Mouse (Mus musculus) lung, embryonic 14.5 days (tissue): Measurements from ENCODE around the gene Mdga1. TPM values are rescaled to one million over a fixed set of nuclear protein-coding genes. Genes with fewer than 3 reads are reported as not detected.
A peak's percentile ranks its signal among the peaks of the same experiment; 100 is the strongest.

Experiments used
- ATAC-seq: fragments of 200-750 bp; cut with Nextera tagmentation; 2 replicates; pipeline ENCODE4 v1.8.0; 2017; ENCODE audit warnings: mild to moderate bottlenecking, moderate TSS enrichment, moderate library complexity; ENCODE audit not compliant: insufficient read depth
- DNase-seq: peaks from one replicate; pipeline ENCODE4 v3.0.0-alpha.2; 2015
- H3K27ac ChIP-seq: fragments of 300-500 bp; sonication (generic); 2 replicates; pipeline ENCODE4 v1.5.1; 2014; ENCODE audit warnings: low read depth, mild to moderate bottlenecking, moderate library complexity
- H3K27me3 ChIP-seq: fragments of 300-500 bp; sonication (generic); 2 replicates; pipeline ENCODE4 v1.6.1; 2014; ENCODE audit warnings: low read length, control low read depth; ENCODE audit not compliant: insufficient read depth
- H3K36me3 ChIP-seq: fragments of 300-500 bp; sonication (generic); 2 replicates; pipeline ENCODE4 v1.6.1; 2014; ENCODE audit warnings: control low read depth; ENCODE audit not compliant: insufficient read depth
- H3K4me1 ChIP-seq: fragments of 300-500 bp; sonication (generic); 2 replicates; pipeline ENCODE4 v1.6.1; 2014; ENCODE audit warnings: antibody characterized with exemption, control low read depth; ENCODE audit not compliant: insufficient read depth
- H3K4me2 ChIP-seq: fragments of 300-500 bp; sonication (generic); 2 replicates; pipeline ENCODE4 v1.6.1; 2014; ENCODE audit warnings: mild to moderate bottlenecking
- H3K4me3 ChIP-seq: fragments of 300-500 bp; sonication (generic); 2 replicates; pipeline ENCODE4 v1.5.1; 2014; ENCODE audit warnings: low read depth, low read length
- H3K9ac ChIP-seq: fragments of 300-500 bp; sonication (generic); 2 replicates; pipeline ENCODE4 v1.6.1; 2014
- H3K9me3 ChIP-seq: fragments of 300-500 bp; sonication (generic); 2 replicates; pipeline ENCODE4 v1.6.1; 2016; ENCODE audit warnings: low read depth, low read length, control low read depth
- CTCF ChIP-seq: IDR thresholded peaks from 2 replicates; pipeline ENCODE4 v1.5.1; 2016; ENCODE audit warnings: antibody characterized with exemption, low read depth
- WGBS: fragments of 180-500 bp; shearing (Covaris S2); extraction: QIAGEN DNeasy Blood & Tissue Kit; methylation state at CpG from one replicate; pipeline ENCODE4 v1.1.7; 2014; 5-methylcytosine and 5-hydroxymethylcytosine counted together
- polyA plus RNA-seq: library from polyadenylated mRNA; unstranded; fragments of >200 nt; fragmentation: Nextera tagmentation; extraction: Ambion mirVana; gene quantifications from 2 replicates; pipeline ENCODE4 v1.2.1, GENCODE M21; 2014

Gene Mdga1
- polyA plus RNA-seq, 1 experiment from 2014 or later = 8.9 TPM

- Histone ChIP-seq H3K4me3 (no peak overlapping the region), H3K9ac (no peak overlapping the region), H3K27me3 (peaks cover 19% of the 10 kb centered on the region), H3K36me3 (no peaks in the 10 kb centered on the region), H3K4me1 (no peaks in the 10 kb centered on the region), H3K27ac (no peak overlapping the region), H3K4me2 (no peak overlapping the region), H3K9me3 (no peaks in the 10 kb centered on the region)
- ATAC-seq (no peak), DNase-seq (no peak)
- TF ChIP-seq CTCF = no peak
- WGBS = 91% methylated on average over 5 of the region's 5 CpGs
Measured at GRCm38 (mm10) chr17:29894965-29895364, 74.9 kb downstream of the Mdga1 start.

DNA sequence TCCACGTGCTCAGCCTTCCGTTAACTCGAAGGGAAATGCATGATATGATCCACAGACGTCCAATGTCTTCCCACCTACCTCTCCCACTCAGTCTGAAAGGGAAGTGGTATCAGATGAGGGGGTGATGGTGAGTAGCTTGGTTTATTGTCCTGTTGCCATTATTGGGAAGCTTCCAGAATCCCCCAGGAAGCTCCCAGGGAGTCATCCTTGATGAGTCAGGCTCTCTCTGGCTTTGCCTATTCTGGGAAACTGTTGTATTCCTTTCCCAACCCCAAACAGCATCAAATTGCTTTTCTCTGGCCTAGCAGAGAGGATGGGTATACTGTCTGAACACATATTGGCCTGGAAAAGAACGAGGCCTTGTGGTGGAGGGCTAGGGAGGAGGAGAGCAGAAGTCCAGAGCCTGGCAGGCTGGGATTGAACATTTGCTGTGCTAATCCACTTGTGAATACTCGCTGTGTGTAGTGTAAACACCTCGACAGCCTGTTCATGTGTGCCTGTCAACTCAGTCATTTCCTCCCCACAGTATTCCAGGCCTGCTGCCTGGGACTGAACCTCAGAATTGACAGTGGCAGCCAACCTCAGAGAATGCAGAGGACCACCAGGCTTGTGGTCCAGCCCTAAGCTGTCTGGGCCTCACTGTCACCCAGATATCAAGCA lies 79.3 kb downstream of the Mdga1 start:
- DNase-seq (no peak), ATAC-seq (no peak)
- H3K9ac ChIP-seq = no peak overlapping the region
- no peak overlapping the region for H3K4me3 ChIP-seq
- no peak for TF ChIP-seq CTCF
- H3K4me2 ChIP-seq = no peak overlapping the region
- H3K4me1 ChIP-seq = peaks cover 9% of the 10 kb centered on the region; the same call in 1 of the 2 replicates
- no peaks in the 10 kb centered on the region for H3K9me3 ChIP-seq
- peaks cover 56% of the 10 kb centered on the region for H3K27me3 ChIP-seq
- no peaks in the 10 kb centered on the region for H3K36me3 ChIP-seq
- H3K27ac ChIP-seq = no peak overlapping the region
- WGBS = 48% methylated on average over 7 of the region's 7 CpGs

GRCm38 (mm10) chr17:29888981-29889980 lies 80.6 kb downstream of the Mdga1 start:
- peak overlapping the region; percentile 55 for H3K9ac ChIP-seq
- no peaks in the 10 kb centered on the region for H3K36me3 ChIP-seq
- WGBS = under 1% methylated on average over 66 of the region's 67 CpGs
- H3K4me3 ChIP-seq = peak overlapping the region; percentile 65
- no peaks in the 10 kb centered on the region for H3K9me3 ChIP-seq
- peaks cover 68% of the 10 kb centered on the region for H3K27me3 ChIP-seq
- 0 out of 2 replicates have a peak, but pooled peaks have one; percentile 3 for TF ChIP-seq CTCF
- DNase-seq (peak; percentile 65), ATAC-seq (peak; percentile 60)
- H3K4me2 ChIP-seq = peak overlapping the region; percentile 92
- peaks cover 9% of the 10 kb centered on the region; the same call in 1 of the 2 replicates for H3K4me1 ChIP-seq
- peak overlapping the region; percentile 24; the same call in 1 of the 2 replicates for H3K27ac ChIP-seq

GRCm38 (mm10) chr17:29887881-29888826 lies 81.7 kb downstream of the Mdga1 start:
- Histone ChIP-seq H3K9ac (peak overlapping the region; percentile 63), H3K9me3 (no peaks in the 10 kb centered on the region), H3K4me1 (peaks cover 9% of the 10 kb centered on the region; the same call in 1 of the 2 replicates), H3K27ac (peak overlapping the region; percentile 82), H3K27me3 (peaks cover 77% of the 10 kb centered on the region), H3K4me3 (peak overlapping the region; percentile 65), H3K4me2 (peak overlapping the region; percentile 92), H3K36me3 (no peaks in the 10 kb centered on the region)
- WGBS = under 1% methylated on average over 70 of the region's 93 CpGs
- DNase-seq (peak; percentile 82), ATAC-seq (peak; percentile 53)
- no peak for TF ChIP-seq CTCF

GRCm38 (mm10) chr17:29887271-29887880 lies 82.5 kb downstream of the Mdga1 start:
- Histone ChIP-seq H3K36me3 (no peaks in the 10 kb centered on the region), H3K4me3 (peak overlapping the region; percentile 65), H3K27ac (peak overlapping the region; percentile 82), H3K4me2 (peak overlapping the region; percentile 92), H3K9me3 (no peaks in the 10 kb centered on the region), H3K9ac (peak overlapping the region; percentile 63), H3K27me3 (peaks cover 77% of the 10 kb centered on the region), H3K4me1 (peaks cover 9% of the 10 kb centered on the region; the same call in 1 of the 2 replicates)
- peak; percentile 51 for ATAC-seq
- WGBS = 0% methylated on average over 57 of the region's 57 CpGs
- DNase-seq = peak; percentile 79
- TF ChIP-seq CTCF = peak; percentile 55
